Mouse (Mus musculus): ENCODE measurements at regions not wholly inside any gene's neighbourhood (a gene's known extent, or its start where the extent isn't known, plus 50 kb on each side); places are given as distances from the start of the nearest gene placed in this dataset.

DNA sequence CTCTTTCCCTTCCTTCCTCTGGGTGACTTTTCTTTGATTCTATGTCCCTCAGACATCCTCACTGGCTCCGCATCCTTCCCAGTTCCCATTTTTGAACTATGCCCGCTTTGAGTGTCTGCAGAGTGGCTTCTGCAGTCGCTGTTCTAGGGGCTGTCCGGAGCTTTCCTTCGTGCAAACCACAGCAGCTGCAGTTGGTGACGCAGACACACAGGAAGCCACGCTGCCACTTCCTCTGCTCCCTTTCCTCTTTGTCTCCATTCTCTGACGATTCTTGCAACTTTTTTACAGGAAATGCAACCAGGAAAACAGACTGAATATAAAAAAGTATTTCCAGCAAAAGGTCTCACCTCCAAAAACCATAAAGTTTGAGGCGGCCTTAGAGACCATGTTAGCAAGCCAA lies 191.0 kb upstream of the Tgfbr2 start:
- peak; percentile 30 to 32 for DNase-seq (ENCODE audit: low spot score in 2 of 2)

DNA sequence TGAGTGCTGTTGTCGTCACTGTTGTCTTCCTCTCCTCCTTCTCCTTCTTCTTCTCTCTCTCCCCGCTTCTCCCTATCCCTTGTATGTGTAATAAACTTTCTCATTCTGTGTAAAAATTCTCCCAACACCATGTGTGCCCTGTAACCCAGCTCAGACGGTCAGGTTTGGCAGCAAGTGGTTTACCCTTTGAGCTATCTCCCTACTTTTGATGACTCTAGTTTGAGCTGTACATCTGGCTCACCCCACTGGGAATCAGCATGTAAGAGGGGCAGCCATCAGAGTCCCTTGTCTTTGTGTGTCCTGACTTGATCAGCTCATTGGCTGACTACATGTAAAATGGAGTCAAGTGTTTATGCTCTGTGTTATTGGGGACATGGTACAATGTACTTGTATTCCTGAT lies 190.5 kb upstream of the Tgfbr2 start:
- DNase-seq (ENCODE audit: low spot score in 2 of 2), result no peak

DNA sequence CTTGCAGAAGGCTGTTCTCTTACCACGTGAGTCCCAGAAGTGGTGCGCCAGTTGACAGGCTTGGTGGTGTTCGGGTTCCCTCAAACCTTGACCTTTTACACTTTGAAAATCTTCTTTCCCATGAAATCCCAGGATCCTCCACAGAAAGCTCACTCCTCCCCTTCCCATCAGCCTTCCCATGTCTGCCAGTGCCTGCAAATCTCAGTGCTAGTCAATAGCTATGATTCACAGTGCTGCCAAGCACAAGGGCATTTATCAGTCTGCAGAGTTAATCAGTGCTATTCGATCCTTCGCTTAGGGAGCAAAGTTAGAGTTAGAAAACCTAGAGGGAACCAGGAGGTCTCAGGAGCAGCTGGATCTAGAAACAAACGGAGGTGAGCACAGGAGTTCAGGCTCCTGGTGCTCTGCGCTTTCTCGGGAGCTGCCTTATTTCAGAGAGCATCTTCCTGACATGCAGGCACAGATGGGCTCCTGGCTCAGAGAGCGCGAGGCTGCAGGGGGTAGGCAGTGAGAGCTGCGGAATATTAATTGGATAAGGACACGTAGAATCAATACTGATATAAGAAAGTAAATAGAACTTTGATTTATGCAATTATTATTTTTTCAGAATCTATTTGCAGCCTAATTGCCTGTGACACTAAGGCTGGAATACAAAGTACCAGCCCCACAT lies 190.0 kb upstream of the Tgfbr2 start:
- DNase-seq (ENCODE audit: low spot score in 2 of 2), result no peak

DNA sequence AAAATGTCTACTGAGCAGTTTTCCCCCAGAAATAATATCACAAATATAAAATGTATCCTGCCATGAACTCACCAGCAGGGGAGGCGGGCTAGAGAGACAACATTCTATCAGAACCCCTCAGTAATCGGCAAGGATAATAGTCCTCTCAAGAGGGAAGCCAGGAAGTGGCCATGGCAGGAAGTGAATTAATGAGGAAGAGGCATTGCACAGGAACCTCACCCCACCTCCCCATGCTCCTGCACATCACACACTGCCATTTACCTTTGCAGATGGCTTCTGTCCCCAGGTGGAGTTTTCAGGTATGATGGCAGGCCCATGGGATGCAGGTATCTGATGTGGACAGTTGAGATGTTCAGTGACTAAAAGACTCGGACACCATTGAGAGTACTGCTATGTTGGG lies 185.9 kb upstream of the Tgfbr2 start:
- no peak for DNase-seq (ENCODE audit: low spot score in 2 of 2)

DNA sequence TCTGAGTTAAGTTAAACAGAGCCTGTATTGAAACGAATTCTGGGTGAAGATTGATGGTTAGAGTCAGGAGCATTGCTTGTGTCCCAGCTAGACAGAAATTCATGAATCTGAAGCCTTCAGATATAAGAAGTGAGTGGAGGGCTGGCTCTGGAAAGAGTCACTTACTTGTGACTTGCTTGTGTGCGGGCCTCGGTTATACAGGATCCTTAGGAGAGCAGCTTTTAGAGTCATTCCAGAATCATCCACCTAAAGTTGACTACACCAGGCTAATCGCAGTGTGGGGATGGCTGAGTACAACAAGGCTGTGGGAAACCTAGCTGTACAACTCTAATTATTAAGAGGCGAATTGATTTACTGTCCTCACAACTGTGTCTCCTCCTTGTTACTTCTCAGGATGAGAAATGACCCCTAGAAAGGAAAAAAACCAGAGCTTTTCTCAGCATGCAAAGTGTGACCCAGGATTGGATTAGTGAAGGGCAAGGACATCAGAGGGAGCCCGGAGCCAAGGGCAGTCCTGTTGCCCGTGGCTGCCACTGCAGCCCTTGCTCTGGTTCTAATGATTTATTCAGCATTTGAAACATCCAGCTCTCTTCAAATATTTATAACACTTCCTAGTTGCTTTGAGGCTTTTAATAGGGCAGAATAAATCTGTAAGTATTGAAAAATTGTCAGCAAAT lies 179.0 kb upstream of the Tgfbr2 start:
- DNase-seq (ENCODE audit: low spot score in 2 of 2), result no peak

DNA sequence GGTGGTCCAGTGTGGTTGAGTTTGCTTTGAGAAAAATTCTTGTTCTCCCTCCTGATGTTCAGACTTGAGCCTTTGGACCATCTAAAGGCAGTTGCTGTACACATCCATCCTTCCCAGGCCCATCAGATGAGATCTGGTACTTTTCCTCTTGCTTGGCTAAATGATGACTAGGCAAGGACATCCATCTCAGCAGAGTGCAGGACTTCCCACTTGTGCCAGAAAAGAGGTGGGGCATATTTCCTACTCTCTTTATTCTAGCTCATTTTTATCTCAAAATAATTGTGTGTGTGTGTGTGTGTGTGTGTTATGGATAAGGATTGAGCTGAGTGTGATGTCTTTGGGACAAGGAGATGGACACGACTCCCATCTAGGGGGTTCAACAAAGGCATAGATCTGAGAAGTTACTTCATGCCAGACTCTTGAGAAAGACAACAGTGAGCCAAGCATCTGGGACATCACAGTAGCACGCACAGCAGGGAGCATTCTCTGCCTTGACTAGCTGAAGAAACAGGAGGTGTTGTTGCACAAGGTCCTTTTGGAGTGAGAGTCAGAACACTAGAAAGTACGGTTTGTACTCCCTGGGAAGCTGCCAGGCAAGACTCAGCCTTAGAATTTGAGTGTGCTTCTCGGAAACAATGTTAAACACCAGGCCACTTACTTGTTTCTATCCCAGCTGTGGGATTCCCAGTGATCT lies 177.8 kb upstream of the Tgfbr2 start:
- no peak for DNase-seq (ENCODE audit: low spot score in 2 of 2)

DNA sequence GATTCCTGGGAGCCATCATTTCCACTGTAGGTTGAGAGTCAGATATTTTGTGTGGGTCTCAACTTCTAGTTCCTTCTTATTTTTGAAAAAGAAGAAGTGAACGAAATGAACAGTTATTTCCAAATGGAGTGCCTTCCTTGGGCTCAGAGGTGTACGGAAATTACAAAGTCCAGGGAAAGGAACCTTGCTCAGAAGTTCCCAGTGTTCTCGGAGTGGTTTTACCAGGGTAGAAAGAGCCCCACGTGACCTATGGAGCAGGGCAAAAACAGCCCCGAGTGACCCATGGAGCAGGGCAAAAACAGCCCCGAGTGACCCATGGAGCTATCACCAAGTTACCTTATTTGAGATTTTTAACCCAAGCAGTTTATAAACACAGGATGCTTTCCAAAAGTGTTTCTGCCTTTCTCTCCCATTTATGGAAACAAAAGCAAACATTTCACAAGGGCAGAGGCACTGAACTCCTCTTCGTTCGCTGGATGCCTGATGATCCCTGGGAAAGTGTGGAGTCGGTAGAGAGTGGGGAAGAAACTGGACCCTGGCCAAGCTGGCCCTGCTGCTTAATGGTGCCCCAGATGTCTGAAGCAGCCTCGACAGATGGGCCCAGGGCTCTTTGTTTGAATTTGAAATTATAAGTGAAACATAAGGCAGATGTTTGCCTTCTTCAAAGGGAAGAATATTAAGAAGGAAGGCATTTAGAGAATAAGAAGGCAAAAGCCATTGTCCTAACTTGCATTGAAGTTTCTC lies 175.8 kb upstream of the Tgfbr2 start:
- DNase-seq (ENCODE audit: low spot score in 2 of 2), result no peak

DNA sequence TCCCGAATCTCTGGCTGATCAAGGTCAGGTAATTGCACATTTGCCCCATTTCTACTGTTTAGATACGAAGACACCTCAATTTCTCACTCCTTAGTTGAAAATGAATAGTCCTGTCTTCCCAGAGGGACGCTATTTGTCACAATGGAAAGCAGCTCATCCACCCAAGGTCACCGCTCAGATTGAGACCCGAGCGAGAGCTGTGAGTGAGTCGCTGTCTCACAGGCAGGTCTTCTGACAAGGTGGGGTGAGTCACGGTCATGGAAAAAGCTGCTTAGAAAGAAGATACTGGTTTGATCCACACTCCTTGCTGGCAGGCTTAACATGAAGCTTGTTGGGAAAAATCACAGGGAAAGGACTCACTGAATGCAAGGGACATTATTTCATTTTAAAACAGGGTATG lies 171.9 kb upstream of the Tgfbr2 start:
- DNase-seq (ENCODE audit: low spot score in 2 of 2), result no peak

DNA sequence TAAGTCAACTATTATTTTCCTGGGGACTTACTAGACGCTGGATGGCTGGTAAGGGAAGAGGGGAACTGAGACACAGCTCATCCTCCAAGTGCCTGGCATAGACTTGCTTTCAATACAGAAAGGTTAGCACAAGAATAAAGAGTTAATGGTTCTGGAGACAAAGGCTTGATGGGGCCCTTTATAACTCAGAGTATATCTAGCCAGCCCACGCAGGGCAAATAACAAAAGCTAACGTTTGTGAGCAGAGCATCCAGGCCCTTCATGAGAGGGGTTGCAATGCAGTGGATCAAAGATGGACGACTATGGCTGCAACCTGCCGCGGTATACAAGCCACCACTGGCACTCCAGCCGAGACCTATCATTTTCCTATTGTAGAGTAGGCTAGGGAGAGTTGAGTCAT lies 171.3 kb upstream of the Tgfbr2 start:
- no peak for DNase-seq (ENCODE audit: low spot score in 2 of 2)

DNA sequence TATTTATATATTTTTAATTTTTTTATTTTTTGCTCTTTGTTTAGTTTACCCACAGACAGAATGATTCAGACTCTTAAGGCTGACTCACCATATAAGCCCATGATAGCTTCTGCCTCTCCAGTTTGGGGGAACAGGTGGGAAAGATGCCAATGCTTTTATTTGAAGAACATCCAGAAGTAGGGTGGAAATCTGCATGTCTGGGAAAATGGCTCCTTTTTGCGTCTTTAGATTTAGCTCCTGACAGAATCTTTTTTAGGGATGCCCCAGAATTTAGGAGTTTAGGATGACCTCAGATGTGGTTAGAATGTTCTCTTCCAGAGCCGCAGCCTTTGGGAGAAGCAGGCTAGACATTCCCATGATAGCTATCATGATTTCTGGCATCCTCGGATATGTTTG lies 167.9 kb upstream of the Tgfbr2 start:
- no peak for DNase-seq (ENCODE audit: low spot score in 2 of 2)

DNA sequence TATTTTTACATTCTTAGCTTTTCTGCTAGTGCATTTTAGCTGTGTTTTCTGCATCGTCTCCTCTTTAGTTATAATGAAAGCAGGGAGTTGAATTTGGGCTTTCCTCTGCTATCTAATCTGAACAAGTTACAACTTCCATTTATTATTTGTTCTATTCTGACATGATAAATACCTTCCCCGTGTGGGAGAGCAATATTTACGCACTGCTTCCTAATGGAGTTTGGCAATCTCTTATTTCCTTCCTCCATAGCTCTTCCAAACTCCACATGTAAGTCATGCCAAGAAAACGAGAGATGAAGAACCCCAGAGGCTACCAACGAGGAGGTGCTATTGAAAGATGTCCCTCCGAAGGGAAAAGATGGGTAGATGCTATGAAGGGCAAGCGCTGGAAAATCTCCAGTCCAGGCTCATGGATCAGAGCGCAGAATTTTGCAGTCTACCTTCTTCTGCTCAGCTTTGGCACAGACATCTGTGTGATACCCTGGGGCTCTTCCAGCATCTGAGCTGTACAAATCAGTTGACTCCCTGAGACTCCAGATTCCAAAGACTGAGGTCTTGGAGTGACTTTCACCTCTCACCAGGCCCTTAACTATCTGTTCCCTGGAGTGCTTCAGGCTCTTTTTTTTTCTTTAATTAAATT lies 167.4 kb upstream of the Tgfbr2 start:
- no peak for DNase-seq (ENCODE audit: low spot score in 2 of 2)

DNA sequence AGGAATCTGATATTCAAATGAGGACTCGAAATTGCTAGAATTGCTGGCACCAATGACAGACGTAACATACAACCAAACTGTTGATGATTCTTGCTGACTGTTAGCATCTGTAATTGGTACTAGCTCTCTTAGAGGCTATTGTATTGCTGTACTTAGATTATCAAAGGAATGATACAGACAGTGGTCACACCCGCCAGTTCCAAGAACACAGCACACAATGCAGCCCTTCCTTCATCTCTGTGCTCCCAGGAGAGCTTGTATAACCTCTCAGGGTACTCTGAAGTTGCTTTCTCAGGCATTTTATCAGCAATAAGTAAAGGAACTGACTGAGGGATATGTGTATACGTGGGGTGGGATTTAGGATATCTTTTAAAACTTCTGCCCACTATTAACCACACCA lies 166.8 kb upstream of the Tgfbr2 start:
- DNase-seq (ENCODE audit: low spot score in 2 of 2), result no peak

DNA sequence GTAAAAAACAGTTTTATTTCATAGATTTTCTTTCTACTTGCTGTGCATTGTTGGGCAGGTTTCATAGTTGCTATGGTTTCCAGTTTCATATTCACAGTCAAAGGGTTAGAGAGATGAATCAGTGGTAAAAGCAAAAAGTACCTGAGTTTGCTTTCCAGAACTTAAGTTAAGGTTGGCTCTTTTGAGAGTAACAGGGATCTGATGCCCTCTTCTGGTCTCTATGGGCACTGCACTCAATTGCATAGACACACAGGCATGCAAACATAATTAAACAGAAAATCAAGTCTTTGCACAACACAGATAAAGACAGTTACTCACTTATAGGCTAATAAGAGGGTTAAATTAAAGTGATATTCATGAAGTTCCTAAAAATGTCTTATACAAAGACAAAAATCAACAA lies 165.8 kb upstream of the Tgfbr2 start:
- peak in 1 of 2 experiments; percentile 28 for DNase-seq (ENCODE audit: low spot score in 2 of 2)

DNA sequence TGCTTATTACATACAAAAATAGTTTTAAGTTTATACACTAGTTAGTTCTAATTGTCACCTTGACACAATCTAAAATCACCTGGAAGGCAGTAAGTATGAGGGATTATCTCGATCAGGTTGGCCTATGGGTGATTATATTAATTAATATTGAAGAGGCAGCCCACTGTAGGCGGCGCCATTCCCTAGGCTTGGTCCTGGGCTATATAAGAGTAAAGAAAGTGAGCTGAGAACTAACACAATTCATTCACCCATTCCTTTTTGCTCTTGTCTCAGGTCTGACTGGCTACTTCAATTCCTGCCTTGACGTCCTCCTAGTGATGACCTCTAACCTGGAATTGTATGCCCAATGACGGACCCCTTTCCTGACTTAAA lies 163.6 kb upstream of the Tgfbr2 start:
- DNase-seq (ENCODE audit: low spot score in 2 of 2), result no peak

DNA sequence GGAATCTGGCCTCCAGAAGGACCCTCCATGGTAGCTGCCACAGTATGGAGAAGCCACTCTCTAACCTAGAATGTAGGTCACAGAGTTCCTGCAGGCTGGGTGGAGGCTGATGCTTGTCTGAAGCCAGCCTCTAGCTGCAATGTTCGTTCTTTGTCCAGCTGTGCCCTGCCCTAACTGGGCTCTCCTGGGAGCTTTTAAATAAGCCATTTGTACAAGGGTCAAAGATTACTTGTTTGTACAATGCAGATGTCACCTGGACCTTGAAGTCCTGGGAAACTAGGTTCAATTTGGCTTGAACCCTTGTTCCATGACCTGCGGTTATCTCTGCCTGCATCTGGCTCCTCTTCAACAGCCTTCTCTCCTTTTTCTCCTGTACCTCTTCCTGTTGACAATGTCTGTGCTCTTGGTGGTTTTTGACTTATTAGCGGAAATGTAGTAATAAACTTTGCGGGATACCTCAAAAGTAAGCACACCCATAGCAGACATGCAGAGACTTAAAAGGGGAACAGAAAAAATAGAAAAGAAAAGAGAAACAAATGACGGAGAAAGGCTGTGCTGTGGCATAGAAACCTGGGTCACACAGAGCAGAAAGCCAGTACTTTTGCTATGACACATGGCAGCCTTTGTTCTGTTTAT lies 163.1 kb upstream of the Tgfbr2 start:
- DNase-seq (ENCODE audit: low spot score in 2 of 2), result no peak

DNA sequence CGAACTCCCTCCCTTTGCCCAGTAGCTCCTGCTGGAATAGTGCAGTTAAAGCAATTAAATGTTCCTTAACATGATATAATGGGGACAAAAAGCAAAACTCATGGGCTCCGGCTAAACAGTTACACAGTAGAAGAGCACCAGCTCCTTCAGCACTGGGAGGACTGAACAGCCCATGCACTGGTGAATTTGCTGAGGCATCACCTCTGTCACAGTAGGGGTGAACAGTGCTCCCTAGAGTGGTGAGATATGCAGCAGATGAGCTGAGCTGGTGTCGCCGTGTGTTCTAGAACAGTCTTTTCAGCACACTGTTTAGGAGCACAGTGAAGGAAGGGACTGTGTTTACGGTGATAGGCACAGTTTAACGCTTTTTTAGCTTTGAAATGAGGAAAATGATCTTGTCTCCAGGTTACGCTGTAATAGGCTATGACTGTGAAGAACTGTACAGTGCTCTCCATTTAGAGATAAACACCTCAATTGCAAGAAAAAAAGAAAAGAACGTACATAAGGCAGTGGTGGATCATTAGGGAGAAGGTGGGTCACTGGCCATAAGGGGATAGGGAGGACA lies 162.4 kb upstream of the Tgfbr2 start:
- no peak for DNase-seq (ENCODE audit: low spot score in 2 of 2)

DNA sequence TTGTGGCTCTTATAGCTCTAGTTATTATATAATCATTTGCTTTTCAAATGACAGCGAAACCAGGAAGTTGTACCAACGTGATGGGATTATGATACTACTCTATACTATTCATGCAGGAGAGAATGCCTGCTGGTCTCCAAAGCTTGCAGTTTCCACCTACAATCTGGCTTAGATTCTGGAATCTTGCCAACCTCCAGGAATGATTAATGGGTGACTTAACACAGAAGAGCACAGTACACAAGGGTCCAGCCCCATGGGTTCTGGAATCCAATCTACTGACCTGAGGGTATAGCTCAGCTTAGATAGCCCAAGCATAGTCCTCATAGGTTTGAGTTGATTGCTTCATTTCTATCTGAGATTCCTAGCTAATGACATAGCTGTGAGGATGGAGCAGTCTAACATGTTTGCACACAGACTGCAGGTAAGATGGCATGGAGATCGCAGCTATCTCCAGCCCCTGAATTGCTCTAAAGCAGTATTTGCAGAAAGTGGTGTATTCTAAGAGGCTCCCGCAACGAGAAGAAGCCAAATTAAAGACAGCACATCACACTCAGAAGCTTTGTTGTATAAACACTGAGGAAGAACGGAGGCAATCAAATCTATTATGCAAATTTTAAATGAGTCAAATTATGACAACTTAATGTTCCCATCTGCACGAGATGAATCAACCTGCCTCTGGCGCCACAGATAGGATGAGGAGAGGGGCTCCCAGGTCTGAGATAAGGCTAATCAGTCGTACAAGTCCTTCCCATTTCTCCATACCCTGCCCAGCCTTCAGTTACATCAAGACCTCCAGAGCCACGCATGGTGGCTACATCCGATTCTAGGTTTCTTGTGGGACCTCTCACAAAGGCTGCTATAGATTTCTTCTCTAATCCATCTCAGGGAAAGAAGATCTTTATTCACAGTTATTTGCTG lies 160.7 kb upstream of the Tgfbr2 start:
- DNase-seq (ENCODE audit: low spot score in 2 of 2), result no peak

DNA sequence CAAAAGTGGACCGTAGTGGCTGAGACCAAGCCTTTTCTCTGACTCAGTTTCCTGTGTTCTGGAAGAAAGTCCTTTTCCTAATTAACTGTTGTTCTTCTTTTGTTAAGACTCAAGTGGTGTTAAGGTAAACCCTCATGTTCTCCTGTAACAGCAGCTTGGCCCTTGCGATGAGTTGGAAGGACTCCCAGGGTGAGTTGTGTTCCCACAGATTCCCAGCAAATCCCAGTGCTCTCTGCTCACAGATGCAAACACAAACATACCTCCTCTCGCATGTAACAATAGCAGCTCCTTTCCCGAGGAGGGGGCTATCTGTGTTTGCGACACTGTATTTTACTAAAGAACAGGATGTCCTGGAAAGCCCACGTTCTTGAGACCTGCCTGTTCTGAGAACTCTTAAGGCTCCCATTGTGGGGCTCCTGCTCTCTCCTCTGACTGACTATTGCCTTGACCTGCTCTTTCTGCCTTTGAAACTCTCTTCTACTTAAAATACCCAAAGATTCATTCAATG lies 158.8 kb upstream of the Tgfbr2 start:
- DNase-seq (ENCODE audit: low spot score in 2 of 2), result no peak

DNA sequence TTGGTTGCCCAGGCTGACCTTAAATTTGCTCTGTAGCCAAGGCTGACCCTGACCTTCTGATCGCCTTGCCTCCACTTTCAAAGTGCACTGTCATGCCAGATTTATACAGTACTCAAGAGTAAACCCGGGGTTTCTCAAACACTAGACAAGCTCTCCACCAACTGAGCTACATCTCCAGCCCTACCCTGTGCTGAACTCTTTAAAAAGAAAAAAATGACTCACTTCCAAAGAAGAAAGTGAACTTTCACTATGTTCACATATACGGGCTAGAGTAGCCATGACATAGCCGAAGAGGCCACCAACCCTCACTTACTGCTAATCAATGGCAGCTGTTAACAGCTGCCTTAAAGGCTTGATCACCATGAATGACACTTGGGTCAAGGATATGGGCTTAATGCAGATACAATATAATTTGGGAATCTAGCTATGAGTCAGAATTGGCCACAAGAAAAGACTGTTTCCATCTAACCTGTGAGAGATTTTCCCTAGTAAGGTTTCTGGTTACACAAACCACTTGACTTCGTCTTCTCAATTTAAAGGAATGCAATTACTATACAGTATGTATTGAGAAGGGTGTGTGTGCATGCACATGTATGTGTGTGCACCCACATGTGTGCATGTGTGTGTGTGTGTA lies 157.4 kb upstream of the Tgfbr2 start:
- DNase-seq (ENCODE audit: low spot score in 2 of 2), result no peak
